Mouse (Mus musculus): ENCODE results near the gene Atxn1. TPM values are rescaled to one million over a fixed set of nuclear protein-coding genes. Genes with fewer than 3 reads are reported as not detected.

Gene Atxn1
- polyA plus RNA-seq, 1 experiment: 16.7 TPM

- WGBS: 71% methylated on average over 8 of the region's 8 CpGs
- TF ChIP-seq CTCF (IDR thresholded peaks at IDR 0.05; ENCODE audit: insufficient read depth, low read length) (no peak), POLR2A (IDR thresholded peaks at IDR 0.05; ENCODE audit: borderline replicate concordance, extremely low read depth, low read depth, low read length) (no peak)
- peaks cover 4% of the 10 kb centered on the region; the same call in 1 of the 2 replicates for H3K4me1 ChIP-seq (ENCODE audit: control insufficient read depth, insufficient read depth, low read length)
- H3K4me3 ChIP-seq (replicated peaks; ENCODE audit: extremely low read depth, low read depth, low read length): no peak overlapping the region
- no peak for DNase-seq
Measured at GRCm38 (mm10) chr13:45866615-45867245, 98.1 kb downstream of the Atxn1 start.

GRCm38 (mm10) chr13:45865620-45866019, 99.2 kb downstream of the Atxn1 start:
- 90% methylated on average over 10 of the region's 10 CpGs for WGBS
- no peak for TF ChIP-seq POLR2A (IDR thresholded peaks at IDR 0.05; ENCODE audit: borderline replicate concordance, extremely low read depth, low read depth, low read length)
- no peak for TF ChIP-seq CTCF (IDR thresholded peaks at IDR 0.05; ENCODE audit: insufficient read depth, low read length)
- no peak for DNase-seq
- Histone ChIP-seq H3K4me1 (ENCODE audit: control insufficient read depth, insufficient read depth, low read length) (peaks cover 6% of the 10 kb centered on the region; the same call in 1 of the 2 replicates), H3K4me3 (replicated peaks; ENCODE audit: extremely low read depth, low read depth, low read length) (no peak overlapping the region)

- DNase-seq: no peak
- WGBS: 62% methylated on average over 8 of the region's 8 CpGs
- H3K4me3 ChIP-seq (replicated peaks; ENCODE audit: extremely low read depth, low read depth, low read length): no peak overlapping the region
- TF ChIP-seq POLR2A (IDR thresholded peaks at IDR 0.05; ENCODE audit: borderline replicate concordance, extremely low read depth, low read depth, low read length): no peak
- no peak for TF ChIP-seq CTCF (IDR thresholded peaks at IDR 0.05; ENCODE audit: insufficient read depth, low read length)
- H3K4me1 ChIP-seq (ENCODE audit: control insufficient read depth, insufficient read depth, low read length): peaks cover 6% of the 10 kb centered on the region; the same call in 1 of the 2 replicates
Measured at GRCm38 (mm10) chr13:45863779-45864178, 101.0 kb downstream of the Atxn1 start.

GRCm38 (mm10) chr13:45861885-45862605, 102.8 kb downstream of the Atxn1 start:
- WGBS: 69% methylated on average over 13 of the region's 13 CpGs

GRCm38 (mm10) chr13:45861098-45861580, 103.7 kb downstream of the Atxn1 start:
- H3K4me1 ChIP-seq (ENCODE audit: control insufficient read depth, insufficient read depth, low read length): peaks cover 6% of the 10 kb centered on the region; the same call in 1 of the 2 replicates
- TF ChIP-seq POLR2A (IDR thresholded peaks at IDR 0.05; ENCODE audit: borderline replicate concordance, extremely low read depth, low read depth, low read length) (no peak), CTCF (IDR thresholded peaks at IDR 0.05; ENCODE audit: insufficient read depth, low read length) (no peak)
- DNase-seq: no peak
- WGBS: 68% methylated on average over 10 of the region's 10 CpGs
- no peak overlapping the region for H3K4me3 ChIP-seq (replicated peaks; ENCODE audit: extremely low read depth, low read depth, low read length)

More at GRCm38 (mm10) chr13:45861885-45862605, 102.8 kb downstream of the Atxn1 start:
- peaks cover 6% of the 10 kb centered on the region; the same call in 1 of the 2 replicates for H3K4me1 ChIP-seq (ENCODE audit: control insufficient read depth, insufficient read depth, low read length)
- TF ChIP-seq CTCF (IDR thresholded peaks at IDR 0.05; ENCODE audit: insufficient read depth, low read length) (no peak), POLR2A (IDR thresholded peaks at IDR 0.05; ENCODE audit: borderline replicate concordance, extremely low read depth, low read depth, low read length) (no peak)
- H3K4me3 ChIP-seq (replicated peaks; ENCODE audit: extremely low read depth, low read depth, low read length): no peak overlapping the region
- no peak for DNase-seq

GRCm38 (mm10) chr13:45859081-45859709, 105.6 kb downstream of the Atxn1 start:
- DNase-seq: no peak
- TF ChIP-seq CTCF (IDR thresholded peaks at IDR 0.05; ENCODE audit: insufficient read depth, low read length) (no peak), POLR2A (IDR thresholded peaks at IDR 0.05; ENCODE audit: borderline replicate concordance, extremely low read depth, low read depth, low read length) (no peak)
- peaks cover 6% of the 10 kb centered on the region; the same call in 1 of the 2 replicates for H3K4me1 ChIP-seq (ENCODE audit: control insufficient read depth, insufficient read depth, low read length)
- no peak overlapping the region for H3K4me3 ChIP-seq (replicated peaks; ENCODE audit: extremely low read depth, low read depth, low read length)
- WGBS: 73% methylated on average over 12 of the region's 12 CpGs

- 74% methylated on average over 8 of the region's 8 CpGs for WGBS
Measured at GRCm38 (mm10) chr13:45857416-45857815, 107.4 kb downstream of the Atxn1 start.

GRCm38 (mm10) chr13:45854531-45854930, 110.3 kb downstream of the Atxn1 start:
- 82% methylated on average over 5 of the region's 5 CpGs for WGBS
- peaks cover 4% of the 10 kb centered on the region for H3K4me1 ChIP-seq (ENCODE audit: control insufficient read depth, insufficient read depth, low read length)
- no peak for TF ChIP-seq CTCF (IDR thresholded peaks at IDR 0.05; ENCODE audit: insufficient read depth, low read length)
- no peak for TF ChIP-seq POLR2A (IDR thresholded peaks at IDR 0.05; ENCODE audit: borderline replicate concordance, extremely low read depth, low read depth, low read length)
- no peak overlapping the region for H3K4me3 ChIP-seq (replicated peaks; ENCODE audit: extremely low read depth, low read depth, low read length)
- DNase-seq: no peak

More at GRCm38 (mm10) chr13:45857416-45857815, 107.4 kb downstream of the Atxn1 start:
- no peak for DNase-seq
- TF ChIP-seq POLR2A (IDR thresholded peaks at IDR 0.05; ENCODE audit: borderline replicate concordance, extremely low read depth, low read depth, low read length) (no peak), CTCF (IDR thresholded peaks at IDR 0.05; ENCODE audit: insufficient read depth, low read length) (no peak)
- peaks cover 6% of the 10 kb centered on the region; the same call in 1 of the 2 replicates for H3K4me1 ChIP-seq (ENCODE audit: control insufficient read depth, insufficient read depth, low read length)
- no peak overlapping the region for H3K4me3 ChIP-seq (replicated peaks; ENCODE audit: extremely low read depth, low read depth, low read length)

GRCm38 (mm10) chr13:45853691-45854090, 111.1 kb downstream of the Atxn1 start:
- DNase-seq: no peak
- WGBS: 82% methylated on average over 6 of the region's 6 CpGs
- H3K4me3 ChIP-seq (replicated peaks; ENCODE audit: extremely low read depth, low read depth, low read length): no peak overlapping the region
- TF ChIP-seq POLR2A (IDR thresholded peaks at IDR 0.05; ENCODE audit: borderline replicate concordance, extremely low read depth, low read depth, low read length) (no peak), CTCF (IDR thresholded peaks at IDR 0.05; ENCODE audit: insufficient read depth, low read length) (no peak)
- H3K4me1 ChIP-seq (ENCODE audit: control insufficient read depth, insufficient read depth, low read length): peaks cover 4% of the 10 kb centered on the region

Measured in lung, adult 2 months (tissue).